Mouse (Mus musculus) intestine, postnatal 0 days (tissue): ENCODE results near the gene Gm6525. TPM values are rescaled to one million over a fixed set of nuclear protein-coding genes. Genes with fewer than 3 reads are reported as not detected.

Experiments
- ATAC-seq: fragments of 200-750 bp; cut with Nextera tagmentation; 2 replicates; pipeline ENCODE4 v1.8.0; 2017; ENCODE audit warnings: mild to moderate bottlenecking, moderate TSS enrichment, moderate library complexity
- H3K27ac ChIP-seq: fragments of 300-500 bp; sonication (generic); 2 replicates; pipeline ENCODE4 v1.5.1; 2014; ENCODE audit warnings: mild to moderate bottlenecking, low read depth, low read length, moderate library complexity
- H3K27me3 ChIP-seq: fragments of 300-500 bp; sonication (generic); replicated peaks from 2 replicates; pipeline ENCODE4 v1.6.1; 2014; ENCODE audit warnings: low read length, mixed read lengths; ENCODE audit not compliant: control insufficient read depth, insufficient read depth
- H3K36me3 ChIP-seq: fragments of 300-500 bp; sonication (generic); 2 replicates; pipeline ENCODE4 v1.6.1; 2014; ENCODE audit warnings: mild to moderate bottlenecking, moderate library complexity; ENCODE audit not compliant: control insufficient read depth, insufficient read depth
- H3K4me1 ChIP-seq: fragments of 300-500 bp; sonication (generic); replicated peaks from 2 replicates; pipeline ENCODE4 v1.6.1; 2014; ENCODE audit warnings: antibody characterized with exemption, low read length, mixed read lengths; ENCODE audit not compliant: control insufficient read depth, insufficient read depth
- H3K4me2 ChIP-seq: fragments of 300-500 bp; sonication (generic); replicated peaks from 2 replicates; pipeline ENCODE4 v1.6.1; 2014; ENCODE audit warnings: low read depth, mild to moderate bottlenecking, moderate library complexity
- H3K4me3 ChIP-seq: fragments of 300-500 bp; sonication (generic); 2 replicates; pipeline ENCODE4 v1.5.1; 2014; ENCODE audit warnings: low read depth, low read length
- H3K9ac ChIP-seq: fragments of 300-500 bp; sonication (generic); 2 replicates; pipeline ENCODE4 v1.6.1; 2014; ENCODE audit warnings: mild to moderate bottlenecking, low read depth, low read length
- H3K9me3 ChIP-seq: fragments of 300-500 bp; sonication (generic); 2 replicates; pipeline ENCODE4 v1.6.1; 2016; ENCODE audit warnings: mixed run types; ENCODE audit not compliant: control insufficient read depth
- CTCF ChIP-seq: sonication (generic); IDR thresholded peaks from 2 replicates; pipeline ENCODE4 v1.5.1; 2016; ENCODE audit warnings: low read depth, mild to moderate bottlenecking, control low read depth, antibody characterized with exemption, moderate library complexity
- WGBS: fragments of 180-500 bp; shearing (Covaris S2); extraction: QIAGEN DNeasy Blood & Tissue Kit; methylation state at CpG from one replicate; pipeline ENCODE4 v1.1.7; 2014; 5-methylcytosine and 5-hydroxymethylcytosine counted together
- polyA plus RNA-seq: library from polyadenylated mRNA; unstranded; fragments of >200 nt; fragmentation: Nextera tagmentation; extraction: Ambion mirVana; gene quantifications from 2 replicates; pipeline ENCODE4 v1.2.1, GENCODE M21; 2015

Gene Gm6525
- polyA plus RNA-seq, 1 experiment from 2014 or later, result 0.56 TPM

DNA sequence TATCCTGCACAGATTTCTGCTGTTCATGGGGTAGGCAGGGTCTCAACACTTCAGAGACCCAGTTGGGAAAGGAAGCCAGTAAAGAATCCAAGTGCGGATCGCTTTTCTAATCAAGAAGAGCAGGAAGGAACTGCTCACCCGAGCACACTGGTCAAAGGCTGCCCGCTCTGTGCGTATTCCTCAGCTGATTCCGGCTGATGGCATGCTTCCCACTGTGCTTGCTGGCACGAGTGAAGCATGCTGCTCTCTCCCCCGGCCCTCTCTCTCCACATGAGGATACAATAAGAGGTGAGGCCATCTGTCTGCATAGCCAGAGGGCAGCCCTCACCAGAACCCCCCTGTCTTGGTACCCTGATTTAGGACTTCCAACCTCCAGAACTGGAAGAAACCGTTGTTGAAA lies 41.3 kb downstream of the Gm6525 start:
- Histone ChIP-seq H3K9ac (no peak overlapping the region), H3K27ac (peak overlapping the region; percentile 78), H3K27me3 (no peaks in the 10 kb centered on the region), H3K36me3 (no peaks in the 10 kb centered on the region), H3K4me2 (no peak overlapping the region), H3K9me3 (no peaks in the 10 kb centered on the region), H3K4me1 (0 out of 2 replicates have a peak, but pooled peaks cover 6% of the 10 kb centered on the region), H3K4me3 (no peak overlapping the region)
- no peak for TF ChIP-seq CTCF
- ATAC-seq, result no peak
- WGBS, result 55% methylated on average over 9 of the region's 9 CpGs

DNA sequence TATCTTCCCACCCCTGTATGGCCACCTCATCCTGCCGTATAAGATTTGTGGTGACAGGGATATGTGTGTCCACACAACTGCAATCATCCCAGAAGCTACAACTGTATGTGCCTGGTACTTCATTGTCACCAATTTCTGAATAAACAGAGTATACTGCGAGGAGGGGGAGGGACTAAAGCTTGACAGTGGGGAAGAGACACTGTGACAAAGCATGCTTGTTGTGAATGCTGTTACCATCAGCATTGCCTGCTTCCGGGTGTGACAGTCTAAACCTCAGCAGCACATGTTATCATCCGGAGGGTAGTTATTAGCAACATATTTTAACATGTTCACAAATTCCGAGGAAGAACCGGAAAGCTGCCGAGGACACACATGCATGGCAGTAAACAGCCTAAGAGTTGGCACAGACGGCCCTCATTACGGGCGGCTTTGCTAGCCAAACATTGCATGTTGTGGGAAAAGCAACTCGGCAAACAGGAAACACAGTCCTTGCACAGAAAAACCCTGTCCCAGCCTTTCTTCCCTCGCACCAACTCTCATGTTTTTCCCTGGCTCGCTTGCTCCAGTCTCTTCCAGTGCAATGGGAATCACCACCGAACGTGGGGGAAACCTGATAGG lies 41.9 kb downstream of the Gm6525 start:
- H3K4me3 ChIP-seq, result no peak overlapping the region
- H3K9ac ChIP-seq, result no peak overlapping the region
- WGBS, result 81% methylated on average over 15 of the region's 15 CpGs
- no peak for TF ChIP-seq CTCF
- no peak overlapping the region for H3K4me2 ChIP-seq
- H3K27ac ChIP-seq, result peak overlapping the region; percentile 78
- no peak for ATAC-seq
- H3K27me3 ChIP-seq, result no peaks in the 10 kb centered on the region
- H3K4me1 ChIP-seq, result 0 out of 2 replicates have a peak, but pooled peaks cover 8% of the 10 kb centered on the region
- no peaks in the 10 kb centered on the region for H3K9me3 ChIP-seq
- no peaks in the 10 kb centered on the region for H3K36me3 ChIP-seq

DNA sequence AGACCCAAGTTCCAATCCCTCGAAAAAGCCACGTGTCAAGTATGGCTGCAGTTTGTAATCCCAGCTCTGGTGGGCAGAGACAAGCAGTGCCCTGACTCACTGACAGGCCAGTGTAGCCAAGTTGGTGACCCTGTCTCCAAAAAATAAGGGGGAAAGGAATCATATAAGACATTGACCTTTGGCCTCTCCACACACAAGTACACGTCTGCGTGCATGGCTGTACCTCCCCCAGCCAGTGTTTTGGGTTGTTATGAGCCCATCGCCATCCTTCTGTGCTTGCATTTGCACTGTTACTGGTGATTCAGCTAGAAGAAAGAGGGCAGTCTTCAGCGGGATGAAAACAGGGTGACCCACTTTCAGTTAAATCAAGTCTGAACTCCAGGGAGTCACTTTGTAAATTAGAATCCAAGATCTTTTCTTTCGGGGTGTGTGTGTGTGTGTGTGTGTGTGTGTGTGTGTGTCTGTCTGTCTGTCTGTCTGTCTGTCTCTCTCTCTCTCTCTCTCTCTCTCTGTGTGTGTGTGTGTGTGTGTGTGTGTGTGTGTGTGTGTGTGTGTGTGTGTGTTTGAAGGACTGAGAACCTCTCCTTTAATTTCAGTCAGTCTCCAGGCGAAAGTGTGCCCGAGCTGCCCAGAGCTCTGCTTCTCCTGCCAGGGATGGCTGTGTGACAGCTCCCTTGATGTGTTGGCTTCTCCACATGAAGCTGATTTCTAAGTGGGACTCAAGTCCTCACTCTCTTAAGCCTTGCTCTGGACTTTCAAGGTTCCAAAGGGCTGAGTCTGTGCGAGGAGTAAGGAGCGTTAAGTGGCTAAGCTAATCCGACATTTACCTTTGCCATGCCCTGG lies 43.4 kb downstream of the Gm6525 start:
- Histone ChIP-seq H3K9me3 (no peaks in the 10 kb centered on the region), H3K4me3 (no peak overlapping the region), H3K36me3 (no peaks in the 10 kb centered on the region), H3K27me3 (no peaks in the 10 kb centered on the region), H3K9ac (no peak overlapping the region), H3K4me2 (no peak overlapping the region), H3K27ac (no peak overlapping the region), H3K4me1 (0 out of 2 replicates have a peak, but pooled peaks cover 4% of the 10 kb centered on the region)
- WGBS, result 67% methylated on average over 12 of the region's 12 CpGs
- no peak for TF ChIP-seq CTCF
- no peak for ATAC-seq

DNA sequence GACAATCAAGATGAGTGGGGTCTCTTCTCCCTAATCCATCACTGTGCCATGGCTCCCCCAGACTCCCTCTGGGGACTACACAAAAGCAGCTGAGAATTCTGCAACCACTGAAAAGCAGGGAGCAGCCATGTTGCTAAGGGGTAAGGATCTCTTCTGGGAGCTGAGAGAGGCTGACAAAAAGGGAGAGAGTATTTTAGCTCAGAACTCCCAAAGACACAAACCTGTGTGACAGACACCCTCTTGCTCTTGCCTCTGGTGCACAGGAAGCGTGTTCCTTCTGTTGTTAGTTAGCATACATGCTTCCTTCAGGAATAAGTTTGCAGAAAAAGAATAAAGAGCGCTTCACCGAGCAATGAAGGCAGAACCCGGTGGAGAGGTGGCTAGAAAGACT lies 44.1 kb downstream of the Gm6525 start:
- WGBS, result 76% methylated on average over 4 of the region's 4 CpGs
- no peak overlapping the region for H3K9ac ChIP-seq
- no peak for TF ChIP-seq CTCF

DNA sequence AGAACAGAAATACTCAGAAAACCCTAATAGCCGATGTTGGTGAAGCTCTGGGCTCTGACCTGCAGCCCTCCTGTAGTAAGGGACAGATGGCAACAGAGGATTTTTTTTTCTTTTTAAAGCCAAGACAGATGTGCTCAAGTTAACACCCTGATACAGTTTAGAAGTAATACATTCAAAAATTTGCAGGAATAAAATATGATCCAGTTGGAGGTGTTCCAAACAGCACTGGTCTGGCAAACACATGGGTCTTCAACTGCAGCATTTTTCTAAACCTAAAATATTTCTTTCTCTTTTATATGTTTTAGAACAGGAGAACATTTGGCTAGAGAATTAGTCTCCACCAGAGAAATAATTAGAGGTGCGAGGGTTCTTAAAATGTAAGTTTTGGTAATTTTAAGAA lies 44.6 kb downstream of the Gm6525 start:
- no peak for ATAC-seq
- H3K9me3 ChIP-seq, result no peaks in the 10 kb centered on the region
- H3K4me2 ChIP-seq, result no peak overlapping the region
- no peaks in the 10 kb centered on the region for H3K36me3 ChIP-seq
- no peak for TF ChIP-seq CTCF
- WGBS, result 84% methylated on average over 2 of the region's 2 CpGs
- H3K9ac ChIP-seq, result no peak overlapping the region
- H3K27me3 ChIP-seq, result no peaks in the 10 kb centered on the region
- H3K27ac ChIP-seq, result no peak overlapping the region
- no peak overlapping the region for H3K4me3 ChIP-seq
- H3K4me1 ChIP-seq, result 0 out of 2 replicates have a peak, but pooled peaks cover 4% of the 10 kb centered on the region

More for the DNA sequence above, 44.1 kb downstream of the Gm6525 start:
- Histone ChIP-seq H3K27me3 (no peaks in the 10 kb centered on the region), H3K27ac (no peak overlapping the region), H3K9me3 (no peaks in the 10 kb centered on the region), H3K36me3 (no peaks in the 10 kb centered on the region), H3K4me1 (0 out of 2 replicates have a peak, but pooled peaks cover 4% of the 10 kb centered on the region), H3K4me2 (no peak overlapping the region), H3K4me3 (no peak overlapping the region)
- no peak for ATAC-seq

DNA sequence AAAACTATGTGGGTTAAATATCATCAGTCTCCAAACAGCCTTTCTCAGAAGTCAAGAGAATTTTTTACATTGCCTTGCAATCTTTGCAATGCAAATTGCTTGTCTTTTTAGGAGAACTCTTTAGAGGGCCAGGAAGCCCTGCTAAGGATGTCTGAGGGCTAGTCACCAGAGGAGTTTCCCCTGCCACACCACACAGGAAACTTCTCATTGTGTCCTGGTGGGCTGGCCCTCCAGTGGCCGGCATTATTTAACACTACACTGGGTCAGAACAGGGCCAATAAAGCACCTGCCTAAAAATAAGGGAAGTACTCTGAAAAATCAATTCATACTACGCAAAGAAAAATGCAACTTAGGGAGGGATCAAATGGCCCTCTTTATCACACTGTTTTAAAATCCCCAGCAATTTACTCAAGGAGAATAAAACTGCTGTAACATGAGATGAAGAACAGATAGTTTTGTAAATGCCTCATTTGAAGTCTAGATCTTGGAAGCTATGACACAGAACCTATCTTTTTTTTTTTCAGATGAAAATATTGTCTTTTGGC lies 45.3 kb downstream of the Gm6525 start:
- Histone ChIP-seq H3K9ac (no peak overlapping the region), H3K4me1 (0 out of 2 replicates have a peak, but pooled peaks cover 4% of the 10 kb centered on the region), H3K4me2 (no peak overlapping the region), H3K27me3 (no peaks in the 10 kb centered on the region), H3K36me3 (no peaks in the 10 kb centered on the region), H3K9me3 (no peaks in the 10 kb centered on the region), H3K4me3 (no peak overlapping the region), H3K27ac (no peak overlapping the region)
- no peak; the same call in 1 of the 2 replicates for TF ChIP-seq CTCF
- ATAC-seq, result no peak
- 28% methylated on average over 2 of the region's 2 CpGs for WGBS
